Mouse (Mus musculus): ENCODE measurements around the gene Krt90.

GRCm38 (mm10) chr15:101575506-101575905 is 12.8 kb upstream of the Krt90 start:
- no peak for TF ChIP-seq CTCF (IDR thresholded peaks at IDR 0.05; ENCODE audit: low read depth)
- TF ChIP-seq EP300 (IDR thresholded peaks at IDR 0.05; ENCODE audit: low read depth) = no peak

Data from liver, embryonic 14.5 days (tissue).